Mouse (Mus musculus) Patski (cell line): Measurements from ENCODE around the gene Rab32. TPM values are rescaled to one million over a fixed set of nuclear protein-coding genes. Genes with fewer than 3 reads are reported as not detected.

ENCODE experiments used
- ATAC-seq: fragments of 100-300 bp; one replicate; pipeline ENCODE4 v1.8.0; 2021
- CTCF ChIA-PET: fragments of 350-600 bp; sonication (Branson Sonifier 250); formaldehyde crosslinking; loops from one replicate; lab custom pipeline; 2022; ENCODE audit warnings: inconsistent platforms; lab: Charles Lee
- POLR2A ChIA-PET: fragments of 350-600 bp; sonication (Branson Sonifier 250); formaldehyde crosslinking; loops from one replicate; lab custom pipeline; 2022; ENCODE audit warnings: antibody characterized with exemption, inconsistent platforms; lab: Charles Lee
- DNase-seq: peaks from one replicate; pipeline ENCODE4 v3.0.0-alpha.2; 2011; ENCODE audit warnings: low read depth, low spot score
- H3K27me3 ChIP-seq: fragments of 371-371 bp; one replicate; pipeline ENCODE4 v1.5.1; 2021
- CTCF ChIP-seq: fragments of 100-300 bp; IDR thresholded peaks from one replicate; pipeline ENCODE4 v1.5.1; 2021
- in situ Hi-C: fragments of 300-500 bp; cut with MboI; formaldehyde crosslinking; loops from 3 replicates; pipeline ENCODE4 v1.11.1; 2018; ENCODE audit warnings: low pct_unique_long_range_greater_than_20kb, mixed read lengths
- polyA plus RNA-seq: library from polyadenylated mRNA; unstranded; gene quantifications from one replicate; pipeline ENCODE4 v1.2.3, GENCODE M21; 2021

Rab32 gene
- polyA plus RNA-seq, 1 experiment from 2014 or later: 18.6 TPM

DNA sequence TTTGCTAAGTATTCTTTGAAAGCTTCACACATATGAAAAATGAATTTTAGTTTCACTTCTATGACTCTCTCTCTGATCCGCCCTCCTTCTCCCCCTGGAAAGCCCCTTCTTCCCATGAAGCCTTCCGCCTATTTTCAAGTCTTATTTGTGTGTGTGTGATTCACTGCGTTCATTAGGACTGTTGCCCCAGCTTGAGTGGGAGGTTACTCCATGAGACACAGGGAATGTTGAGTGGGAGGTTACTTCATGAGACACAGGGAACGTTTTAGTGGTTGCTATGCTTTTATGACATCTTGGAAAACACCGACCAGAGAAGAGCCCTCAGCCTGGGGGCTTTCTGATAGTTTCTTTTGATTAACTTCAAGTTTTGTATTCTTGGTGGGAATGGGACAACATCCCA lies 11.4 kb downstream of the Rab32 start:
- no peak for ATAC-seq
- ChIA-PET CTCF (no interaction called here), POLR2A (interaction anchor here (0.7 kb wide), 1 partner anchor 33 kb away, joined by 3 read pairs; no protein-coding TSS in a partner anchor)
- no peaks in the 10 kb centered on the region for H3K27me3 ChIP-seq
- DNase-seq: no peak
- in situ Hi-C loops: no loop called here
- no peak for TF ChIP-seq CTCF

GRCm38 (mm10) chr10:10544955-10545354 lies 13.1 kb downstream of the Rab32 start:
- DNase-seq: no peak
- in situ Hi-C loops: no loop called here
- no peak for TF ChIP-seq CTCF
- no peak for ATAC-seq
- H3K27me3 ChIP-seq: no peaks in the 10 kb centered on the region
- ChIA-PET CTCF (no interaction called here), POLR2A (no interaction called here)

Other genes starting within 250 kb of the Rab32 start
- not detected for gene Adgb, start 85.9 kb downstream of the Rab32 start, polyA plus RNA-seq
- gene Gm10944, start 123.1 kb upstream of the Rab32 start, polyA plus RNA-seq: not detected